Mouse (Mus musculus): ENCODE results near the gene Vps18.

The Vps18 gene

GRCm38 (mm10) chr2:119292281-119292680 is 3.7 kb downstream of the Vps18 start:
- no peak for DNase-seq (ENCODE audit: extremely low read depth, low read depth)

- no peak for DNase-seq (ENCODE audit: extremely low read depth, low read depth)
Observed at GRCm38 (mm10) chr2:119292852-119293251, 4.3 kb downstream of the Vps18 start.

GRCm38 (mm10) chr2:119293311-119293710 is 4.8 kb downstream of the Vps18 start:
- DNase-seq (ENCODE audit: extremely low read depth, low read depth): no peak

GRCm38 (mm10) chr2:119293776-119294390 is 5.3 kb downstream of the Vps18 start:
- no peak for DNase-seq (ENCODE audit: extremely low read depth, low read depth)

- no peak for DNase-seq (ENCODE audit: extremely low read depth, low read depth)
Observed at GRCm38 (mm10) chr2:119294411-119294810, 5.9 kb downstream of the Vps18 start.

- DNase-seq (ENCODE audit: extremely low read depth, low read depth): no peak
Observed at GRCm38 (mm10) chr2:119296756-119297155, 8.2 kb downstream of the Vps18 start.

GRCm38 (mm10) chr2:119297506-119297905 is 9.0 kb downstream of the Vps18 start:
- no peak for DNase-seq (ENCODE audit: extremely low read depth, low read depth)

GRCm38 (mm10) chr2:119298330-119298729 is 9.8 kb downstream of the Vps18 start:
- DNase-seq (ENCODE audit: extremely low read depth, low read depth): peak; percentile 28

GRCm38 (mm10) chr2:119298839-119299238 is 10.3 kb downstream of the Vps18 start:
- DNase-seq (ENCODE audit: extremely low read depth, low read depth): no peak

GRCm38 (mm10) chr2:119299981-119300818 is 11.7 kb downstream of the Vps18 start:
- DNase-seq (ENCODE audit: extremely low read depth, low read depth): peak; percentile 64

GRCm38 (mm10) chr2:119300819-119301493 is 12.4 kb downstream of the Vps18 start:
- no peak for DNase-seq (ENCODE audit: extremely low read depth, low read depth)

- no peak for DNase-seq (ENCODE audit: extremely low read depth, low read depth)
Observed at GRCm38 (mm10) chr2:119302876-119303275, 14.3 kb downstream of the Vps18 start.

- peak; percentile 48 for DNase-seq (ENCODE audit: extremely low read depth, low read depth)
Observed at GRCm38 (mm10) chr2:119304391-119304790, 15.9 kb downstream of the Vps18 start.

GRCm38 (mm10) chr2:119304798-119305208 is 16.3 kb downstream of the Vps18 start:
- DNase-seq (ENCODE audit: extremely low read depth, low read depth): no peak

- DNase-seq (ENCODE audit: extremely low read depth, low read depth): no peak
Observed at GRCm38 (mm10) chr2:119311544-119311943, 23.0 kb downstream of the Vps18 start.

GRCm38 (mm10) chr2:119312380-119312958 is 23.9 kb downstream of the Vps18 start:
- DNase-seq (ENCODE audit: extremely low read depth, low read depth): no peak

- no peak for DNase-seq (ENCODE audit: extremely low read depth, low read depth)
Observed at GRCm38 (mm10) chr2:119313780-119314479, 25.4 kb downstream of the Vps18 start.

GRCm38 (mm10) chr2:119314742-119315310 is 26.3 kb downstream of the Vps18 start:
- no peak for DNase-seq (ENCODE audit: extremely low read depth, low read depth)

GRCm38 (mm10) chr2:119318043-119318710 is 29.6 kb downstream of the Vps18 start:
- no peak for DNase-seq (ENCODE audit: extremely low read depth, low read depth)

- DNase-seq (ENCODE audit: extremely low read depth, low read depth): peak; percentile 38
Observed at GRCm38 (mm10) chr2:119320571-119320970, 32.0 kb downstream of the Vps18 start.

All from MEL-GATA-1-ER (cell line).